Mouse (Mus musculus) kidney, adult 2 months (tissue): ENCODE data around the gene Wdr34. TPM values are rescaled to one million over a fixed set of nuclear protein-coding genes. Genes with fewer than 3 reads are reported as not detected.

Experiments
- DNase-seq: peaks from one replicate; pipeline ENCODE4 v3.0.0; 2021
- H3K27ac ChIP-seq: fragments of 200-500 bp; 2 replicates; pipeline ENCODE4 v1.5.1; 2012; ENCODE audit warnings: low read depth, low read length, control low read depth, inconsistent platforms; ENCODE audit not compliant: insufficient read depth
- H3K27me3 ChIP-seq: fragments of 200-500 bp; replicated peaks from 2 replicates; pipeline ENCODE4 v1.6.1; 2012; ENCODE audit warnings: mild to moderate bottlenecking, moderate library complexity, low read length, inconsistent platforms; ENCODE audit not compliant: control insufficient read depth, insufficient read depth
- H3K36me3 ChIP-seq: fragments of 200-500 bp; 2 replicates; pipeline ENCODE4 v1.6.1; 2012; ENCODE audit warnings: mild to moderate bottlenecking, moderate library complexity, low read length, inconsistent platforms; ENCODE audit not compliant: control insufficient read depth, insufficient read depth
- H3K4me1 ChIP-seq: fragments of 200-500 bp; 2 replicates; pipeline ENCODE4 v1.6.1; 2011; ENCODE audit warnings: low read length; ENCODE audit not compliant: control insufficient read depth, insufficient read depth
- H3K4me3 ChIP-seq: fragments of 200-500 bp; 2 replicates; pipeline ENCODE4 v1.5.1; 2011; ENCODE audit warnings: mild to moderate bottlenecking, low read depth, low read length, control low read depth; ENCODE audit not compliant: insufficient read depth
- CTCF ChIP-seq: fragments of 200-500 bp; conservative IDR thresholded peaks from 2 replicates; pipeline ENCODE4 v1.5.1; 2011; ENCODE audit warnings: low read depth, mild to moderate bottlenecking, control low read depth, low read length, moderate library complexity, mixed read lengths; ENCODE audit not compliant: insufficient read depth, insufficient read length
- POLR2A ChIP-seq: fragments of 200-500 bp; IDR thresholded peaks from one replicate; pipeline ENCODE4 v1.6.1; 2011; ENCODE audit warnings: low read depth, low read length, control low read depth
- WGBS: fragments of 180-500 bp; shearing (Covaris S2); methylation state at CpG from one replicate; pipeline ENCODE4 v1.1.7; 2018; 5-methylcytosine and 5-hydroxymethylcytosine counted together
- polyA plus RNA-seq: library from polyadenylated mRNA; depleted of rRNA; stranded (reverse); fragments of >200 nt; gene quantifications from 2 replicates; pipeline ENCODE4 v1.2.3, GENCODE M21; 2012

The Wdr34 gene
- polyA plus RNA-seq, 1 experiment: 32.0 TPM

GRCm38 (mm10) chr2:30044550-30044949, 4.1 kb downstream of the Wdr34 start:
- no peak for DNase-seq
- H3K36me3 ChIP-seq: no peaks in the 10 kb centered on the region
- no peaks in the 10 kb centered on the region for H3K27me3 ChIP-seq
- no peaks in the 10 kb centered on the region; the same call in 1 of the 2 replicates for H3K4me1 ChIP-seq
- no peak for TF ChIP-seq POLR2A
- no peak for TF ChIP-seq CTCF
- no peak overlapping the region for H3K4me3 ChIP-seq
- WGBS: 95% methylated on average over 5 of the region's 5 CpGs
- H3K27ac ChIP-seq: no peak overlapping the region

- H3K27ac ChIP-seq: no peak overlapping the region
- no peaks in the 10 kb centered on the region for H3K27me3 ChIP-seq
- no peaks in the 10 kb centered on the region for H3K4me1 ChIP-seq
- peak; percentile 89 for TF ChIP-seq CTCF
- TF ChIP-seq POLR2A: no peak
- WGBS: 5% methylated on average over 4 of the region's 4 CpGs
- H3K36me3 ChIP-seq: no peaks in the 10 kb centered on the region
- DNase-seq: peak; percentile 80
- no peak overlapping the region for H3K4me3 ChIP-seq
Observed at GRCm38 (mm10) chr2:30042445-30042844, 6.2 kb downstream of the Wdr34 start.

DNA sequence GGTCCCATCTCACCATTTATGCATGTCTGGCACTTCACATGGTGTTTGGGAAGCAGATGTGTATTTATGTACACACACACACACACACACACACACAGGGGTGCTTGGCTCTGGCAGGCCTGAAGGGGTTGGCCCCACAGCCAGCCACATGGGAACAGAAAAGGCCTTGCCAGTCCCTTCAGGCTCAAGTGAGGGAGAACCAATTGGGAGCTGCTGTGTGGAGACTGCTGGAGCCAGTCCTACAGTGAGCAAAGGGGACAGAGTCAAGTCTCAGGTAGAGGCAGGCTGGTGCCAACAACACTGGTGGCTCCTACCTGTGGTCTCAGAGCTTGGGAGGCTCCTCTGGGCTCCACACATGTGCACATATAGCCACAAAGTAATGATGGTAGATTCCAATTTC, 9.0 kb downstream of the Wdr34 start:
- Histone ChIP-seq H3K27me3 (no peaks in the 10 kb centered on the region), H3K4me3 (no peak overlapping the region), H3K27ac (no peak overlapping the region), H3K4me1 (no peaks in the 10 kb centered on the region), H3K36me3 (no peaks in the 10 kb centered on the region)
- TF ChIP-seq POLR2A (no peak), CTCF (no peak)
- DNase-seq: no peak

GRCm38 (mm10) chr2:30038370-30038769, 10.3 kb downstream of the Wdr34 start:
- Histone ChIP-seq H3K36me3 (no peaks in the 10 kb centered on the region), H3K4me1 (no peaks in the 10 kb centered on the region), H3K27ac (no peak overlapping the region), H3K27me3 (no peaks in the 10 kb centered on the region), H3K4me3 (no peak overlapping the region)
- no peak for DNase-seq
- 68% methylated on average over 10 of the region's 10 CpGs for WGBS
- TF ChIP-seq POLR2A: no peak
- no peak for TF ChIP-seq CTCF

DNA sequence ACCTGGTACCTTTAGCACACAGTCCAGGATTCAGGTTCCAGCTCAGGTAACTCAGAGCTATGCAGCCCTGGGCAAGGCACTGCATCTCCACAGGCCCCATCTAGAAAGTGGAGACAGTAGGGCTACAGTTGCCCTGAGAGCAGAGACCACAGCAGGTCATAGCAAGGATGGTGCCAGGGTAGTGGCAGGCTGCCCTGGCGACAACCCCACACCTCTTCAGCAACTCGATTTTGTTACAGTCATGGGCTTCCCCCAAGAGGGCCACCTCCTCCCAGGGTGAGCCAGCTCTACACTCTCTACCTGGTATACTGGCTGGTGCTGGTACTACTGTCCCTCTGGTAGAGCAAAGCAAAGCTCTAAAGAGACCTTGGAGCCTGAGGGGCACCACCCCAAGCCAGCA, 10.9 kb downstream of the Wdr34 start:
- H3K27ac ChIP-seq: no peak overlapping the region
- no peaks in the 10 kb centered on the region for H3K4me1 ChIP-seq
- H3K4me3 ChIP-seq: no peak overlapping the region
- no peak for TF ChIP-seq POLR2A
- no peak for TF ChIP-seq CTCF
- no peaks in the 10 kb centered on the region for H3K27me3 ChIP-seq
- 74% methylated on average over 2 of the region's 2 CpGs for WGBS
- no peaks in the 10 kb centered on the region for H3K36me3 ChIP-seq
- no peak for DNase-seq

DNA sequence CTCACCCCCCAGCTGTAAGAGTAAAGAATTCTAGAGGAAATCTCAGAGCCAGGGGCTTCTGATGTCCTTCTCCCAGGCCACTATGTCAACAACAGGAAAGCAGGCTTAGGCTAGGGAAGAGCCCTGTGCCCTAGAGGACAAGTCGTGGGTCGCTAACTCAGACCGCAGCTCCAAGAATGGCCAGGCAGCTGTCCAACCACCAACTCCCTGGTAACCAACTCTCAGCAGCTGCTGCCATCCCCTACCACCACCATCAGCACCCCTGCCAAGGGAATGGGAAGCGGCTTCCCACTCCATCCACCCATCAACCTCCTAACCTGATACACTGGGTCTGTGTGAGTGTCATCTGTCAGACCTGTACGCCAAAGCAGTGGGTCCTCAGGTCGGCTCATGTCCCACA, 15.7 kb downstream of the Wdr34 start:
- no peak overlapping the region for H3K4me3 ChIP-seq
- H3K27ac ChIP-seq: no peak overlapping the region
- no peaks in the 10 kb centered on the region for H3K4me1 ChIP-seq
- H3K27me3 ChIP-seq: no peaks in the 10 kb centered on the region
- peaks cover 5% of the 10 kb centered on the region; the same call in 1 of the 2 replicates for H3K36me3 ChIP-seq
- TF ChIP-seq POLR2A (no peak), CTCF (no peak)
- WGBS: 55% methylated on average over 6 of the region's 6 CpGs
- no peak for DNase-seq

- no peak overlapping the region for H3K4me3 ChIP-seq
Observed at GRCm38 (mm10) chr2:30032244-30032846, 16.3 kb downstream of the Wdr34 start.

GRCm38 (mm10) chr2:30026997-30027396, 21.7 kb downstream of the Wdr34 start:
- Histone ChIP-seq H3K36me3 (peaks cover 19% of the 10 kb centered on the region), H3K4me3 (no peak overlapping the region), H3K27ac (no peak overlapping the region), H3K4me1 (no peaks in the 10 kb centered on the region), H3K27me3 (no peaks in the 10 kb centered on the region)
- 82% methylated on average over 5 of the region's 5 CpGs for WGBS
- TF ChIP-seq POLR2A (no peak), CTCF (no peak)
- no peak for DNase-seq

More at GRCm38 (mm10) chr2:30032244-30032846, 16.3 kb downstream of the Wdr34 start:
- Histone ChIP-seq H3K27ac (no peak overlapping the region), H3K27me3 (no peaks in the 10 kb centered on the region), H3K36me3 (peaks cover 5% of the 10 kb centered on the region; the same call in 1 of the 2 replicates), H3K4me1 (no peaks in the 10 kb centered on the region)
- DNase-seq: no peak
- WGBS: 50% methylated on average over 11 of the region's 11 CpGs
- TF ChIP-seq POLR2A: no peak
- no peak; the same call in 1 of the 2 replicates for TF ChIP-seq CTCF
